Mouse (Mus musculus): Measurements from ENCODE around the gene Sync.

Gene Sync

DNA sequence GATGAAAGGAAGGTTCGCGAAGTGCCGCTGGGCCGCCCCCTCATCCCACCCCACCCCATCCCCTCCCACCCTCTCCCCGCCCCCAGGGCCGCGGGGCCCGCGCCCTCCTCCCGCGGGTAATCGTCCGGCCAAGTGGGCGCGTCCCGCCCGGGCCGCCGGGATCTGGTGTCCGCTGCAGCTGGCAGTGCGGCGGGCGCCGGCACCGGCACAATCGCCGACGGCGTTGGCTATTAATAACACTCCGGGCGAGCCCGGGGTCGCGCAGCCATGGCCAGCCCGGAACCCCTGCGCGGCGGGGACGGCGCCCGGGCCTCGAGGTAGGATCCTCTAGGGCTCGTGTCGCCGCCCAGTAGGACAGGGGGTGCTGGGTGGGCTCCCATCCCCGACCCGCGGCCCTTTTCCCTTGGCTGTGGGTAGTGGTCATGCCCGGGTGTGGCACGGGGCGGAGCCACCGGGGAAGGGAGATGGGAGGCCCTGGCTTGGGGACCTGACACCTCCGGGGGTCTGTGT lies at the start of gene Sync:
Gene Sync, plus strand, starts transcription at position 146 of the 510 bp plus-strand sequence.
- no peak for DNase-seq (ENCODE audit: low spot score in 2 of 2)

DNA sequence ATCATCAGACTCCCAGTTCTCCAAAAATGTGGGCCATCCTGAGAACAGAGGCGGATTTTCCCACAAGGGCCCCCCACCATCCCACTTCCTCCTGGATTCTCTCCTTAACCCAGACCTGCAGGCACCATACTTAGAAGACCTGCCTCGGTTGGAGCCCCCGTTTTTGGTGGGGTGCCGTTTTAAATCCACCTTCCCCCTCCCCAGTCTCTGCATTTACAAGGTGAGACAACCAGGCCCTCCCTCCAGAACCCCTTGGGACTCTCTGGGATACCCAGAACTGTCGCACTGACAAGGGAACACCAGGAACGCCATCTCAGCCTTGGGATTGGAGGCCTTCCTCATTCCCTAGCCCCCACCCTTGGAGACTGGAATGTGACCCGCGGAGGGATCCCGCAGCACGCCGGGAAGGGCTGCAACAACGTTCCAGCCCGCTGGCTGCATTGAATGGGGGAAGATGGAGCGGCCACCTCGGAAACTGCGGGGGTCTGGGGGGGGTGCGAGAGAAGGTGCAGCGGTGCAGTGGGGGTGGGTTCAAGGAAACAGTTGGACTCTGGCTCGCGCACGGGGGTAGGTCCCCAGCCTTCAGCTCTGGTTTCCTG lies 49.5 kb upstream of the Sync start:
- no peak for DNase-seq (ENCODE audit: low spot score in 2 of 2)

- DNase-seq (ENCODE audit: low spot score in 2 of 2) = no peak
These were observed 48.8 kb upstream of the Sync start for GRCm38 (mm10) chr4:129238579-129239016.

DNA sequence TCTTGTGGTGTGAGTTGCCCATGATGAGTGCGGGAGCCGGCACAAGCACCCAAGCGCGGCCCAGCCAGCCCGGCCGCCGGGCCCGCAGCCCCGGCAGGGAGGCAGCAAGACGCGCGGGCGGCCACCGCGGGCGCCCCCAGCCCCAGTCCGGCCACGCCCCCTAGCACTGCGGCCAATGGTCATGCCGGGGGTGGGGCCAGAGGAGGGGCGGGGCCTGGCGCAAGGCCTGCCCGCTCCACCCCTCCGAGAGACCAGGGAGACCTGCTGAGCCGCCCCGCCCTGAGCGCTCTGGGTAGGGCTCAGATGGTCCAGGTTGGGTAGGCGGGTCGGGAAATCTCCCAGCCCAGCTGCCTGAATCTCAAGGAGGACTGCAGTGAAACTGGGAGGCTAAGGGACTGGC lies 48.3 kb upstream of the Sync start:
- DNase-seq (ENCODE audit: low spot score in 2 of 2) = peak; percentile 66 to 67

DNA sequence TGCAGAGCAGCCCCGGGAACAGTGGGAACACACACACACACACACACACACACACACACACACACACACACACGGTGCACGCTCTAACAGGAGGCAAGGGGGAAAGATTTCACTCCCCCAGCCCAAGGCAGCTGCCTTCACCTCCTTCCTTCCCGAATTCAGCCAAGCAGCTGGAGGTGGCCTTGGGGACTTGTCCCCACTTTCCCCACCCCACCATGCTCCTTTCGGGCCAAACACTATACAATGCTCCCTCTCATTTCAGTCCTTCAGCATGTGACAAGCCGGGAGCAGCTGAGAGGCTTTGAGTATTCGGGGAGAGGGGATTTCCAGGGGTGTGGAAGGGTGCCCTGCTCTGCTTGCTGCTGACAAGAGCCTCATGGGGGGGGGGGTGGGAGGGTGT lies 45.5 kb upstream of the Sync start:
- DNase-seq (ENCODE audit: low spot score in 2 of 2) = no peak

DNA sequence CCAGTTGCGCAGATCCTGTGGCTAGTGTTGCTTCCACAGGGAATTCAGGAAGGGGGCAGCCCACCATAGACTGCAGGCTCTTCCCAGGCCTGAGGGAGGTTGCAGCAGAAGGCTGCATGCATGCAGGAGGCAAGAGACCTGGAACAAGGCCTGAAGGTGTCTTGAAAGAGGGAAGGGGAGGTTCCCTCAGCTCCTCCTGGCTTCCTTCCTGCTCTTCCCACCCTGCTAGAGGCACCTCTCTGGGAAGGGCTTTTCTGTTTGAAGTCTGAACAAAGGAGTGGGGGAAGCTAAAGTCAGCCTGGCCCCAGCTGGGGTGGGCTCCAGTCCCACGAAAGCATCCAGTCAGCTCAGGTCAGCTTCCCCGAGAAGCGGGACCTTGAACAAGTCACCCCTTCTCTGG lies 45.1 kb upstream of the Sync start:
- DNase-seq (ENCODE audit: low spot score in 2 of 2) = no peak

GRCm38 (mm10) chr4:129242761-129243160 lies 44.7 kb upstream of the Sync start:
- no peak for DNase-seq (ENCODE audit: low spot score in 2 of 2)

DNA sequence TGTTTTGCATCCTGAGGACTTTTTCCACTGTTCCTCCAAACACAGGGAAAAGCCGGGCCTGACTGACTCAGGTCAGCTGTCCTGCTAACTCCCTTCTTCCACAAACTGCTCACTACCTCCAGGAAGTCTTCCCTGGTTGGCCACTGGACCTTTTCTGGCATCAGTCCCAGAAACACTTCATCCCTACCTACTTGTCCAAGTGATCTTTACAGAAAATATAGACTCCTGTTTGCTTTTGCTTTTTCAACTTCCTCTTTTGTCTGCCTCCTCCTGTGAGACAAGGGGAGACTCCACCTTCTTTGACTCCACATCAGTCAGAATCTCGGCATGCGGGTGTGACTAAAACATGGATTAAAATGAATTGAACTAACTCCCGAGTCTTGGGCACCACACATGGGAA lies 42.6 kb upstream of the Sync start:
- no peak for DNase-seq (ENCODE audit: low spot score in 2 of 2)

GRCm38 (mm10) chr4:129246360-129247301 lies 40.8 kb upstream of the Sync start:
- DNase-seq (ENCODE audit: low spot score in 2 of 2) = no peak

GRCm38 (mm10) chr4:129247381-129248242 lies 39.8 kb upstream of the Sync start:
- DNase-seq (ENCODE audit: low spot score in 2 of 2) = no peak

- DNase-seq (ENCODE audit: low spot score in 2 of 2) = no peak
These were observed 39.1 kb upstream of the Sync start for GRCm38 (mm10) chr4:129248243-129248767.

DNA sequence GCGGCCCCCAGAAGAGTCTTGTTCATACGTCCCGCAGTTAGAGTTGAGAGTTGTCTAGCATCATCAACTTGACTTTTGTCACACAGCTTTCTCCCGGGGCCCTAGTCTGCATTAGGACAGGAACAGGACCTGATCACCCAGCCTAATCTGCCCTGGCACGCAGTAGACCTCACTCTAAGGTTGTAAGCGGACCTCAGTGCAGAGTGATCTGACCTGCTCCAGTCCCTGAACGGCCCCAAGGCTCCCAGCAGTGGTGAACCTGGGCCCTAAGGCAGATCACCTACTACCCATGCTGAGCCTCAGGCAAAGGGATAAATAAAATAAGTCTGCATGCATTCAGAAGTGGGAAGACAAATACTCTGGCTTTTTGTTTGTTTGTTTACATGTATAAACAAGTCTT lies 38.1 kb upstream of the Sync start:
- no peak for DNase-seq (ENCODE audit: low spot score in 2 of 2)

DNA sequence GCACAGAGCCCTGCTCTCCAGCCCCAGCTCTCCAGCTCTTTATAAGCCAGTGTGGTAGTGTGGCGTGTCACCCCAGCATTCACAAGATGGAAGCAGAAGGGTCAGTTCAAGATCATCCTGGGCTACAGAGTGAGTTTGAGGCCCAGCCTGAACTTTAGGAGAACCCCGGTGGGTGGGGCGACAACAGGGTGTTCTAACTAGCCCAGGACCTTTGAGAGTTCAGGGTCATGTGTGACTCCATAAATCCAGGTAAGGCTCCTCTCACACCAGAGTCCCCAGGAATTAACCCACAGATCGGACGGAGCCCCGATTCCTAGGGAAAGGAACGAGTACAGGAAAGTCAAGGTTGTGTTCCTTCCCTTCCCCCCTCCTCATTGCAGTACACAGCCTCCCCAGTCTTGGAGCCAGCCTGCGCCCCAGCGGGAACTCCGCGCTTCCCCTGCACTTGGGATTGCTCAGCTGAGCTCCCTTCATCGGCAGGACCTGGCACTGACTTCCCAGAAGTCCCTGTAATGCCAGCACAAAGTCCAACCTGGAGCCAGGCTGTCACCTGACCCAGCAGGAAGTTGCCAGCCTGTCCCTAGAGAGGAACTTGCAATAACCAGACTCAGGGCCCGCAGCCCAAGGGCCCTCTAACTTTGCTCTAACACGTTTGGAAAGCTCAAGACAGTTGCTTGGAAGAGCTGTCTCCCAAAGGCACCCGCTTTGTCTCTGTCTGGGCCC lies 36.5 kb upstream of the Sync start:
- DNase-seq (ENCODE audit: low spot score in 2 of 2) = no peak

- no peak for DNase-seq (ENCODE audit: low spot score in 2 of 2)
These were observed 35.8 kb upstream of the Sync start for GRCm38 (mm10) chr4:129251482-129252125.

DNA sequence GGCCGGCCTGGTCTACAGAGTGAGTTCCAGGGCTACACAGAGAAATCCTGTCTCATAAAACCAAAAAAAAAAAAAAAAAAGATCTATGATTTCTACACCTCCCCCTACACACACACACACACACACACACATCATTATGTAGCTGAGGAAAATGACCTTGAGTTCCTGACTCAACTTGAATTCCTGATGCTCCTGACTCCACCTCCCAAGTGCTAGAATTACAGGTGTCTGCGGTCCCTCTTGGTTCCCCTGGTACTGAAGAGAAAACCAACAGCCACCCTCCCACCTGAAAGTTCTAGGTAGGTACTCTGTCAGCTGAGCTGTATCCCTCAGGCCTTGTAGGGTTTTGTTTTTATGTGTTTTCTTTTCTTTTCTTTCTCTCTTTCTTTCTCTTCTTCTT lies 34.9 kb upstream of the Sync start:
- no peak for DNase-seq (ENCODE audit: low spot score in 2 of 2)

DNA sequence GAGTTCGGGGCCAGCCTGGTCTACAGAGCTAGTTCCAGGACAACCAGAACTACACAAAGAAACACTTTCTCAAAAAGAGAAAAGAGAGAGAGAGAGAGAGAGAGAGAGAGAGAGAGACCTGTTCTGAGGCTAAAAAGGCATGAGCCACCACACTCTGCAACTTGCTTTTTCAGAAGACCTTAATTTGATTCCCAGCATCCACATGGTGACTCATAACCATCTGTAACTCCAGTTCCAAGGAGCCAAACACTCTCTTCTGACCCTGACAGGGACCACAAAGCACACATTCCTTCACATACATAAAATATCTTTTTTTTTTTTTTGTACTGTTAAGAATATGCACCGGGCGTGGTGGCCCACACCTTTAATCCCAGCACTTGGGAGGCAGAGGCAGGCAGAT lies 32.8 kb upstream of the Sync start:
- no peak for DNase-seq (ENCODE audit: low spot score in 2 of 2)

DNA sequence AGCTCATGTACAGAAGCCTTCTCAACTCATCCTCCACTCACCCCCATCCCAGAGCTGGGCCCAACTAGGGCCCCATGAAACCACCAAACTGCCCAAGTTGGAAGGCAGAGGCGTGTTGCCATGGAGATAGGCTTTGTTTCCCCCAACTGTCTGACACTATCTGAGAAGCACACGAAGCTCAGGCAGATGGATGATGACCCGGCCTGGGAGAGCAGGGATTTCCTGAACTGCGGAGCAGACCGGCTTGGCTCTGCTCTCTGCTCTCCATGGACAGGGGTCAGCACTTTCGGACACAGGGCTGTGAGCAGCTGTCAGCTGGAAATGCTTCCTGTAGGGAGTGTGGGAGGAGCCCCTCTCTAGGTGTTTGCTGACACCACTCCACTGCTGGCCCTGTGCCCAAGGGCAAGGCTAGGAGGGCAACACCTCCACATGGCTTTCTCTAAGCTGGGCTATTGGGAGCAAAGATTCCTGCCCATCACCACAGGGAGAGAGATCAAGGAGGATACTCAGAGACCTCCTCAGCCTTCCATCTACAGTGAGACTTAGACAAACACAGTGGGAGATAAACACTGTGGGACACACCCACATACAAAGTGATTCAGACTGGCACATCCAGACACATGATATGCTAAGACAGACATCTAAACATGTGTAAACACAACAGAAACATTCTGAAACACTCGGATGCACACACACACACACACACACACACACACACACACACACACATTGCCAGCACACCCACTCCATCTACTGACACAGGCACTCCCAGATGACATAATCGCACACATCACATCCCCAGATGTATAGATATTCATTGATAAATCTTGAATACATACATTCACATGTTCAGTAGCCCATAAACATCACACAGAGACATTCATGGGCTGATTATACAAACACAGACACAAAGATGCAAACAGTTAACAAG lies 30.7 kb upstream of the Sync start:
- DNase-seq (ENCODE audit: low spot score in 2 of 2) = no peak

DNA sequence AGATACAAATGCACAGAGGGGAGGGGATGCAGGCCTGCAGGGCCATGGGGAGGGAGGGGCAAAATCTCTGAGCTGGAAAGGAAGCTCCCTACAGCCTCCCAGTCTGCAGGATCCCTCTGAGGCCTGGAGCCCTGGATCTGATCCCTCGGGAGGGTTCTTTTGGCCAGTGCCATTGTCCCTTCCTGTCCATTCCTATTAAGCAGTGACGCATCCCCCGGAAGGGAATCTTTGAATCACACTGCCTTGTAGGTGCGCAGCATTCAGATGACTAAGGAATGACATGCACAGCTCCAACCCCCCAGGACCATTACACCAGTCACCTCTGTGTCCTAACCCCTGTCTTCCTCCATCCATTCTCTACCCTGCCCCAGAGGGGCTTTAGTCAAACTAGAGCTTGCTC lies 28.3 kb upstream of the Sync start:
- DNase-seq (ENCODE audit: low spot score in 2 of 2) = no peak

DNA sequence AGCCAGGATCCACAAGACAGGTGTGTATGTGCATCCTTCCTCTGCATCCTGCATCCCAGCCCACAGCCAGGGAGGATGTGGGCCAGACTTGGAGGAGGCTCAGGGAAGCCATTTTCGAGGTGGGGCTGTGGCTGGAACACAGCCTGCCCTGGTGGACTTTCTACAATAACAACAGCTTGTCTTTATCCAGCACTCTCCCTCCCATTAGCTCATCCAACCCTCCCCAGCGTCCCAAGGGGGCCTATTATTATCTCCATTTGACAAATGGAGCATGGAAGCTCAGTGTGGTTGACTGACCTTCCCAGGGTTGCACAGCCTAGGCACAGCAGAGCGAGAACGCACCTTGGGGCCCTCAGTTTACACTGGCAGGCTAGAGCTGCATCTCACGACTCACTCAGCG lies 26.7 kb upstream of the Sync start:
- DNase-seq (ENCODE audit: low spot score in 2 of 2) = no peak

Measured in right cerebral cortex, postnatal 36 days (tissue).